Comparison of ENCODE assay signal across 34 mouse cellular contexts in the genomic region with DNA sequence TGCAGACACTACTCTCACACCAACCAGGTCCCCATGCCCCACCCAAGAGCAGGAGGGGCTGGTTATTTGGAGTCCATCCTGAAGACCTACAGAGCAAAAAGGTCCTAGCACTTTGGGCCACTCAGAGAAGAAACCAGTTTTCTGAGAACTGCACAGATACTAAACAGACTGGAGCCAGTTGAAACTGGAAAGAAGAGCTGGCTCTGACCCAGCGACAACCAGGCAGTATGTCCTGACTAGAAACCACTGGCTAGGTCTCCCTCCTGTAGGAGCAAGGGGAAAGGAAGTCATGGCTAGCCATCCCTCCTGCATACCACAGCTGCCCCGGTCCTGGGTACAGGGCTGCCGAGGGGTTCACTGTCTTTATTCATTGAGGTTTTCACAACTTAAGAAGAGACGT.
"Had no signal": no experiment of that assay in that cellular context is flagged by ENCODE, and none has a peak within 500 bp of the region (broad histone marks: within the 10 kb centered on the region; RNA-seq: fewer than 3 reads in every experiment).

No protein-coding gene starts in this region.

- H3K27me3 ChIP-seq: hindbrain, embryonic 12.5 days; hindbrain, embryonic 15.5 days; intestine, embryonic 15.5 days had no signal

- H3K27ac ChIP-seq: heart, embryonic 10.5 days; heart, embryonic 13.5 days; heart, embryonic 15.5 days; hindbrain, embryonic 10.5 days; hindbrain, embryonic 12.5 days; hindbrain, embryonic 15.5 days; hindbrain, postnatal 0 days; intestine, embryonic 15.5 days; kidney, embryonic 15.5 days; kidney, postnatal 0 days; left cerebral cortex, adult 2 months had no signal

- H3K4me3 ChIP-seq: heart, embryonic 10.5 days; heart, embryonic 12.5 days; heart, embryonic 13.5 days; heart, embryonic 15.5 days; hindbrain, embryonic 10.5 days; hindbrain, embryonic 12.5 days; hindbrain, embryonic 15.5 days; intestine, embryonic 15.5 days; kidney, embryonic 15.5 days; layer of hippocampus, adult 2 months; left cerebral cortex, adult 2 months had no signal

- DNase-seq: heart, postnatal 10 days; heart, postnatal 14 days; heart, postnatal 36 days; heart, postnatal 4 days; kidney, adult 11 months; kidney, adult 18-20 months; kidney, adult 2 months; kidney, adult 8-10 months; kidney, adult 9 months; kidney, postnatal 10 days; kidney, postnatal 14 days; kidney, postnatal 25 days; kidney, postnatal 36 days; kidney, postnatal 4 days; layer of hippocampus, adult 9-11 months; layer of hippocampus, postnatal 36 days had no signal

- H3K4me2 ChIP-seq: heart, embryonic 11.5 days; heart, embryonic 12.5 days; heart, embryonic 13.5 days; heart, embryonic 15.5 days; hindbrain, embryonic 12.5 days; hindbrain, embryonic 15.5 days; intestine, embryonic 15.5 days; kidney, embryonic 15.5 days had no signal

- H3K9ac ChIP-seq: heart, embryonic 12.5 days; heart, embryonic 13.5 days; heart, embryonic 15.5 days; hindbrain, embryonic 12.5 days; hindbrain, embryonic 15.5 days; intestine, embryonic 15.5 days; kidney, embryonic 15.5 days had no signal

- ATAC-seq: hindbrain, embryonic 16.5 days; hindbrain, postnatal 0 days; inflammation-experienced regulatory T-cells, adult 6 months; intestine, embryonic 15.5 days; intestine, embryonic 16.5 days; intestine, postnatal 0 days had no signal

- H3K36me3 ChIP-seq: heart, embryonic 10.5 days; heart, embryonic 12.5 days; heart, embryonic 13.5 days; heart, embryonic 15.5 days; hindbrain, embryonic 10.5 days; hindbrain, embryonic 12.5 days; hindbrain, embryonic 15.5 days; intestine, embryonic 15.5 days; kidney, embryonic 15.5 days had no signal

- H3K9me3 ChIP-seq: heart, embryonic 10.5 days; heart, embryonic 12.5 days; heart, embryonic 13.5 days; heart, embryonic 15.5 days; hindbrain, embryonic 10.5 days; hindbrain, embryonic 12.5 days; hindbrain, embryonic 15.5 days; intestine, embryonic 15.5 days; kidney, embryonic 15.5 days had no signal
